Mouse (Mus musculus): ENCODE data around the gene Il17c. TPM values are rescaled to one million over a fixed set of nuclear protein-coding genes. Genes with fewer than 3 reads are reported as not detected.

Il17c gene
- polyA plus RNA-seq, 1 experiment from 2014 or later = not detected

- peak; percentile 56 for ATAC-seq
- H3K27ac ChIP-seq (ENCODE audit: low read depth, low read length) = peak overlapping the region; percentile 95
- H3K4me3 ChIP-seq (ENCODE audit: low read depth, low read length) = peak overlapping the region; percentile 70
- WGBS = 4% methylated on average over 19 of the region's 19 CpGs
- H3K9me3 ChIP-seq (replicated peaks; ENCODE audit: control insufficient read depth, low read length) = no peaks in the 10 kb centered on the region
- H3K36me3 ChIP-seq (ENCODE audit: control insufficient read depth, insufficient read depth, low read length) = peaks cover 6% of the 10 kb centered on the region
- H3K27me3 ChIP-seq (replicated peaks; ENCODE audit: control insufficient read depth, insufficient read depth, low read length) = no peaks in the 10 kb centered on the region
- H3K9ac ChIP-seq (ENCODE audit: low read length) = peak overlapping the region; percentile 72
- peak; percentile 97 for DNase-seq (ENCODE audit: low spot score)
- H3K4me1 ChIP-seq (ENCODE audit: control insufficient read depth, insufficient read depth, low read length) = peaks cover 14% of the 10 kb centered on the region; the same call in 1 of the 2 replicates
- H3K4me2 ChIP-seq (ENCODE audit: low read length) = peak overlapping the region; percentile 55
Measured at GRCm38 (mm10) chr8:122444058-122444748, 22.4 kb downstream of the Il17c start.

GRCm38 (mm10) chr8:122445203-122445602 is 23.4 kb downstream of the Il17c start:
- Histone ChIP-seq H3K36me3 (ENCODE audit: control insufficient read depth, insufficient read depth, low read length) (no peaks in the 10 kb centered on the region), H3K27ac (ENCODE audit: low read depth, low read length) (no peak overlapping the region), H3K9ac (ENCODE audit: low read length) (no peak overlapping the region), H3K27me3 (replicated peaks; ENCODE audit: control insufficient read depth, insufficient read depth, low read length) (no peaks in the 10 kb centered on the region), H3K4me1 (ENCODE audit: control insufficient read depth, insufficient read depth, low read length) (peaks cover 14% of the 10 kb centered on the region; the same call in 1 of the 2 replicates), H3K9me3 (replicated peaks; ENCODE audit: control insufficient read depth, low read length) (no peaks in the 10 kb centered on the region), H3K4me3 (ENCODE audit: low read depth, low read length) (no peak overlapping the region), H3K4me2 (ENCODE audit: low read length) (peak overlapping the region; percentile 55; the same call in 1 of the 2 replicates)
- DNase-seq (ENCODE audit: low spot score) (no peak), ATAC-seq (no peak)
- 66% methylated on average over 3 of the region's 3 CpGs for WGBS

GRCm38 (mm10) chr8:122451161-122451703 is 29.4 kb downstream of the Il17c start:
- ATAC-seq = no peak
- Histone ChIP-seq H3K36me3 (ENCODE audit: control insufficient read depth, insufficient read depth, low read length) (no peaks in the 10 kb centered on the region), H3K27ac (ENCODE audit: low read depth, low read length) (no peak overlapping the region), H3K4me3 (ENCODE audit: low read depth, low read length) (no peak overlapping the region), H3K27me3 (replicated peaks; ENCODE audit: control insufficient read depth, insufficient read depth, low read length) (no peaks in the 10 kb centered on the region), H3K4me1 (ENCODE audit: control insufficient read depth, insufficient read depth, low read length) (no peaks in the 10 kb centered on the region), H3K9ac (ENCODE audit: low read length) (no peak overlapping the region), H3K9me3 (replicated peaks; ENCODE audit: control insufficient read depth, low read length) (no peaks in the 10 kb centered on the region), H3K4me2 (ENCODE audit: low read length) (no peak overlapping the region)
- DNase-seq (ENCODE audit: low spot score) = no peak
- WGBS = 80% methylated on average over 7 of the region's 7 CpGs

GRCm38 (mm10) chr8:122452154-122452553 is 30.3 kb downstream of the Il17c start:
- no peak overlapping the region for H3K4me2 ChIP-seq (ENCODE audit: low read length)
- H3K36me3 ChIP-seq (ENCODE audit: control insufficient read depth, insufficient read depth, low read length) = no peaks in the 10 kb centered on the region
- no peak overlapping the region for H3K4me3 ChIP-seq (ENCODE audit: low read depth, low read length)
- no peaks in the 10 kb centered on the region for H3K4me1 ChIP-seq (ENCODE audit: control insufficient read depth, insufficient read depth, low read length)
- H3K9me3 ChIP-seq (replicated peaks; ENCODE audit: control insufficient read depth, low read length) = no peaks in the 10 kb centered on the region
- WGBS = 89% methylated on average over 10 of the region's 10 CpGs
- ATAC-seq (no peak), DNase-seq (ENCODE audit: low spot score) (no peak)
- H3K27ac ChIP-seq (ENCODE audit: low read depth, low read length) = no peak overlapping the region
- no peak overlapping the region for H3K9ac ChIP-seq (ENCODE audit: low read length)
- no peaks in the 10 kb centered on the region for H3K27me3 ChIP-seq (replicated peaks; ENCODE audit: control insufficient read depth, insufficient read depth, low read length)

GRCm38 (mm10) chr8:122454409-122454808 is 32.6 kb downstream of the Il17c start:
- ATAC-seq = no peak
- Histone ChIP-seq H3K27ac (ENCODE audit: low read depth, low read length) (no peak overlapping the region), H3K4me3 (ENCODE audit: low read depth, low read length) (no peak overlapping the region), H3K4me2 (ENCODE audit: low read length) (no peak overlapping the region), H3K9ac (ENCODE audit: low read length) (no peak overlapping the region), H3K4me1 (ENCODE audit: control insufficient read depth, insufficient read depth, low read length) (no peaks in the 10 kb centered on the region), H3K27me3 (replicated peaks; ENCODE audit: control insufficient read depth, insufficient read depth, low read length) (peaks cover 2% of the 10 kb centered on the region; the same call in 1 of the 2 replicates), H3K9me3 (replicated peaks; ENCODE audit: control insufficient read depth, low read length) (no peaks in the 10 kb centered on the region), H3K36me3 (ENCODE audit: control insufficient read depth, insufficient read depth, low read length) (no peaks in the 10 kb centered on the region)
- 93% methylated on average over 6 of the region's 6 CpGs for WGBS
- no peak for DNase-seq (ENCODE audit: low spot score)

GRCm38 (mm10) chr8:122457171-122457570 is 35.4 kb downstream of the Il17c start:
- 74% methylated on average over 11 of the region's 11 CpGs for WGBS
- DNase-seq (ENCODE audit: low spot score) (no peak), ATAC-seq (no peak)
- Histone ChIP-seq H3K9me3 (replicated peaks; ENCODE audit: control insufficient read depth, low read length) (no peaks in the 10 kb centered on the region), H3K4me1 (ENCODE audit: control insufficient read depth, insufficient read depth, low read length) (peaks cover 6% of the 10 kb centered on the region; the same call in 1 of the 2 replicates), H3K27me3 (replicated peaks; ENCODE audit: control insufficient read depth, insufficient read depth, low read length) (peaks cover 30% of the 10 kb centered on the region), H3K9ac (ENCODE audit: low read length) (no peak overlapping the region), H3K27ac (ENCODE audit: low read depth, low read length) (no peak overlapping the region), H3K36me3 (ENCODE audit: control insufficient read depth, insufficient read depth, low read length) (no peaks in the 10 kb centered on the region), H3K4me2 (ENCODE audit: low read length) (no peak overlapping the region), H3K4me3 (ENCODE audit: low read depth, low read length) (no peak overlapping the region)

GRCm38 (mm10) chr8:122459218-122459900 is 37.5 kb downstream of the Il17c start:
- 55% methylated on average over 6 of the region's 6 CpGs for WGBS
- no peak overlapping the region for H3K4me3 ChIP-seq (ENCODE audit: low read depth, low read length)

GRCm38 (mm10) chr8:122459990-122460389 is 38.2 kb downstream of the Il17c start:
- H3K36me3 ChIP-seq (ENCODE audit: control insufficient read depth, insufficient read depth, low read length) = no peaks in the 10 kb centered on the region
- H3K4me2 ChIP-seq (ENCODE audit: low read length) = peak overlapping the region; percentile 56
- H3K9me3 ChIP-seq (replicated peaks; ENCODE audit: control insufficient read depth, low read length) = no peaks in the 10 kb centered on the region
- H3K4me1 ChIP-seq (ENCODE audit: control insufficient read depth, insufficient read depth, low read length) = peaks cover 6% of the 10 kb centered on the region; the same call in 1 of the 2 replicates
- peak overlapping the region; percentile 26; the same call in 1 of the 2 replicates for H3K4me3 ChIP-seq (ENCODE audit: low read depth, low read length)
- 30% methylated on average over 7 of the region's 7 CpGs for WGBS
- peaks cover 38% of the 10 kb centered on the region for H3K27me3 ChIP-seq (replicated peaks; ENCODE audit: control insufficient read depth, insufficient read depth, low read length)
- H3K27ac ChIP-seq (ENCODE audit: low read depth, low read length) = no peak overlapping the region
- DNase-seq (ENCODE audit: low spot score) = no peak
- no peak for ATAC-seq
- no peak overlapping the region for H3K9ac ChIP-seq (ENCODE audit: low read length)

More at GRCm38 (mm10) chr8:122459218-122459900, 37.5 kb downstream of the Il17c start:
- DNase-seq (ENCODE audit: low spot score) (no peak), ATAC-seq (no peak)
- Histone ChIP-seq H3K27ac (ENCODE audit: low read depth, low read length) (no peak overlapping the region), H3K9me3 (replicated peaks; ENCODE audit: control insufficient read depth, low read length) (no peaks in the 10 kb centered on the region), H3K4me1 (ENCODE audit: control insufficient read depth, insufficient read depth, low read length) (peaks cover 6% of the 10 kb centered on the region; the same call in 1 of the 2 replicates), H3K9ac (ENCODE audit: low read length) (no peak overlapping the region), H3K4me2 (ENCODE audit: low read length) (no peak overlapping the region), H3K36me3 (ENCODE audit: control insufficient read depth, insufficient read depth, low read length) (no peaks in the 10 kb centered on the region), H3K27me3 (replicated peaks; ENCODE audit: control insufficient read depth, insufficient read depth, low read length) (peaks cover 38% of the 10 kb centered on the region)

Measured in forebrain, embryonic 14.5 days (tissue).